Mouse (Mus musculus) midbrain, postnatal 0 days (tissue): ENCODE data around the gene Acad12. TPM values are rescaled to one million over a fixed set of nuclear protein-coding genes. Genes with fewer than 3 reads are reported as not detected.
"Not testable (repeated sequence)": the region's sequence is repeated elsewhere in the genome, so short reads cannot be mapped to it uniquely, and the experiment has no call there.

Source experiments
- ATAC-seq: fragments of 200-750 bp; cut with Nextera tagmentation; 2 replicates; pipeline ENCODE4 v1.8.0; 2017; ENCODE audit warnings: moderate number of reproducible peaks, mild to moderate bottlenecking, moderate TSS enrichment, moderate library complexity; ENCODE audit not compliant: low FRiP score
- DNase-seq: peaks from one replicate; pipeline ENCODE4 v3.0.0-alpha.2; 2015; ENCODE audit warnings: low spot score
- H3K27ac ChIP-seq: fragments of 300-500 bp; sonication (generic); 2 replicates; pipeline ENCODE4 v1.5.1; 2014; ENCODE audit warnings: low read depth, mild to moderate bottlenecking, low read length, mixed read lengths
- H3K27me3 ChIP-seq: fragments of 300-500 bp; sonication (generic); 2 replicates; pipeline ENCODE4 v1.6.1; 2014; ENCODE audit warnings: low read length, control low read depth, mixed read lengths; ENCODE audit not compliant: insufficient read depth
- H3K36me3 ChIP-seq: fragments of 300-500 bp; sonication (generic); 2 replicates; pipeline ENCODE4 v1.6.1; 2014; ENCODE audit warnings: low read length, control low read depth, mixed read lengths; ENCODE audit not compliant: insufficient read depth
- H3K4me1 ChIP-seq: fragments of 300-500 bp; sonication (generic); 2 replicates; pipeline ENCODE4 v1.6.1; 2014; ENCODE audit warnings: mild to moderate bottlenecking, control low read depth, antibody characterized with exemption, low read length, mixed read lengths; ENCODE audit not compliant: insufficient read depth
- H3K4me2 ChIP-seq: fragments of 300-500 bp; sonication (generic); 2 replicates; pipeline ENCODE4 v1.6.1; 2014; ENCODE audit warnings: low read depth, mild to moderate bottlenecking, low read length, mixed read lengths; ENCODE audit not compliant: poor library complexity, severe bottlenecking
- H3K4me3 ChIP-seq: fragments of 300-500 bp; sonication (generic); 2 replicates; pipeline ENCODE4 v1.5.1; 2014; ENCODE audit warnings: low read depth, mild to moderate bottlenecking, low read length, moderate library complexity
- H3K9ac ChIP-seq: fragments of 300-500 bp; sonication (generic); replicated peaks from 2 replicates; pipeline ENCODE4 v1.6.1; 2014; ENCODE audit warnings: mild to moderate bottlenecking, low read length, moderate library complexity, mixed read lengths; ENCODE audit not compliant: poor library complexity, severe bottlenecking
- H3K9me3 ChIP-seq: fragments of 300-500 bp; sonication (generic); 2 replicates; pipeline ENCODE4 v1.6.1; 2016; ENCODE audit warnings: low read length, control low read depth
- CTCF ChIP-seq: IDR thresholded peaks from 2 replicates; pipeline ENCODE4 v1.5.1; 2016; ENCODE audit warnings: antibody characterized with exemption, mild to moderate bottlenecking
- WGBS: fragments of 180-500 bp; shearing (Covaris S2); extraction: QIAGEN DNeasy Blood & Tissue Kit; methylation state at CpG from one replicate; pipeline ENCODE4 v1.1.7; 2014; 5-methylcytosine and 5-hydroxymethylcytosine counted together
- polyA plus RNA-seq: library from polyadenylated mRNA; unstranded; fragments of >200 nt; fragmentation: Nextera tagmentation; extraction: Ambion mirVana; gene quantifications from 2 replicates; pipeline ENCODE4 v1.2.1, GENCODE M21; 2015
- total RNA-seq: library from RNA; depleted of rRNA; stranded (reverse); fragments of >200 nt; gene quantifications from 2 replicates; pipeline ENCODE4 v1.2.3, GENCODE M21; 2014

Gene Acad12
- total and polyA plus RNA-seq, 2 experiments from 2014 or later: 2.1 TPM

- Histone ChIP-seq H3K36me3 (peaks cover 22% of the 10 kb centered on the region; the same call in 1 of the 2 replicates), H3K9ac (peak overlapping the region; percentile 95), H3K4me2 (peak overlapping the region; percentile 86), H3K4me3 (peak overlapping the region; percentile 99), H3K4me1 (peaks cover 6% of the 10 kb centered on the region), H3K27ac (no peak overlapping the region), H3K27me3 (no peaks in the 10 kb centered on the region), H3K9me3 (no peaks in the 10 kb centered on the region)
- TF ChIP-seq CTCF: no peak
- ATAC-seq: no peak
- WGBS: 74% methylated on average over 5 of the region's 5 CpGs
- DNase-seq: no peak
Measured at GRCm38 (mm10) chr5:121661494-121661893, 42.8 kb upstream of the Acad12 start.

DNA sequence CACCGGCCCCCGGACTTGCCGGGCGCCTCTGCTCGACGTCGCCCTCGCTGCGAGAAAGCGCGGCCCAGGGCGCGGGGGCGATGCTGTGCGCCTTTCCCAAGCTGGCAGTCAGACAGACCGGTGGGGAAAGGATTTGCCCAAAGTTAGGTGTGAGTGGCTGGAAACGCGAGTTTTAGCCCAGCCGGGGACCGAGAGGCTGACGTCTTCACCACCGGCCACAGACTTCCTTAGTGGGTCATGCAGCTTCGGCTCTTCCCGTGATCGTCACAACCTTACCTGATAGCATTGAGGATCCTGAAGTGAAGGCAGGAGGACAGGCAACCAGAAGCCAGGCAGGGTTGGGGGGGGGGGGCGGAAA lies 42.1 kb upstream of the Acad12 start:
- ATAC-seq: peak; percentile 24; the same call in 1 of the 2 replicates

GRCm38 (mm10) chr5:121660059-121660896 lies 41.5 kb upstream of the Acad12 start, which contains the start of the genes Acad10 and Brap:
Gene Acad10, minus strand, starts transcription at chr5:121660514.
Gene Brap, plus strand, starts transcription at chr5:121660563.
- no peaks in the 10 kb centered on the region for H3K27me3 ChIP-seq
- H3K27ac ChIP-seq: peak within 1 kb of the TSS; percentile 55
- peaks cover 17% of the 10 kb centered on the region; the same call in 1 of the 2 replicates for H3K36me3 ChIP-seq
- TF ChIP-seq CTCF: no peak
- 2% methylated on average over 81 of the region's 85 CpGs for WGBS
- H3K4me1 ChIP-seq: peaks cover 6% of the 10 kb centered on the region
- ATAC-seq (peak; percentile 87), DNase-seq (peak; percentile 94)
- H3K4me3 ChIP-seq: peak within 1 kb of the TSS; percentile 99
- no peaks in the 10 kb centered on the region for H3K9me3 ChIP-seq
- peak within 1 kb of the TSS; percentile 95 for H3K9ac ChIP-seq
- H3K4me2 ChIP-seq: peak within 1 kb of the TSS; percentile 86

More for the DNA sequence above, 42.1 kb upstream of the Acad12 start:
- no peak for DNase-seq
- Histone ChIP-seq H3K27me3 (no peaks in the 10 kb centered on the region), H3K4me3 (peak overlapping the region; percentile 99), H3K9me3 (no peaks in the 10 kb centered on the region), H3K9ac (peak overlapping the region; percentile 95), H3K27ac (peak overlapping the region; percentile 55; the same call in 1 of the 2 replicates), H3K4me1 (peaks cover 6% of the 10 kb centered on the region), H3K36me3 (peaks cover 17% of the 10 kb centered on the region; the same call in 1 of the 2 replicates), H3K4me2 (peak overlapping the region; percentile 86)
- 2% methylated on average over 26 of the region's 26 CpGs for WGBS
- TF ChIP-seq CTCF: no peak

GRCm38 (mm10) chr5:121657656-121658055 lies 38.9 kb upstream of the Acad12 start:
- not testable (repeated sequence) for ATAC-seq, DNase-seq, H3K4me3 ChIP-seq, H3K27ac ChIP-seq, H3K27me3 ChIP-seq, H3K4me2 ChIP-seq, H3K4me1 ChIP-seq, H3K36me3 ChIP-seq, H3K9ac ChIP-seq, H3K9me3 ChIP-seq
- WGBS: 90% methylated on average over 6 of the region's 6 CpGs

DNA sequence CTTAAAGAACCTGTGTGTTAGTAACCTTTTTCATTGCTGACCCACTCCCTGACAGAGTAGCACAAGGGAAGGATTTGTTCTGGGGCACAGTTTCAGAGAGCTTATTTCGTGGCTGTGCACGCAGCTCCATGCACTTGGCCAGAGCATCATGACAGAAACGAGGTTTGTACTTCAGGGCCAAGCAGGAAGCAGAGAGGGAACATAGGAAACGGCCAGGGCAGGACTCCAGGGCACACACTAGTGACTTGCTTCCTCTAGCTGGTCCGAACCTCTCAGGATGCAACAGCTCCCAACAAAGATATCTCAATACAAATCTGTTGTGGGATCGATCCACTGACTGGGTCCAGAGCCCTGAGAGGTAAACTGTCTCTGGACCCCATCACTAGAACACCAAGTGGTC lies 38.1 kb upstream of the Acad12 start:
- H3K4me3 ChIP-seq, H3K4me2 ChIP-seq, H3K9ac ChIP-seq, H3K27me3 ChIP-seq, H3K4me1 ChIP-seq, H3K36me3 ChIP-seq, H3K27ac ChIP-seq, H3K9me3 ChIP-seq, DNase-seq, ATAC-seq: not testable (repeated sequence)
- 79% methylated on average over 6 of the region's 6 CpGs for WGBS

DNA sequence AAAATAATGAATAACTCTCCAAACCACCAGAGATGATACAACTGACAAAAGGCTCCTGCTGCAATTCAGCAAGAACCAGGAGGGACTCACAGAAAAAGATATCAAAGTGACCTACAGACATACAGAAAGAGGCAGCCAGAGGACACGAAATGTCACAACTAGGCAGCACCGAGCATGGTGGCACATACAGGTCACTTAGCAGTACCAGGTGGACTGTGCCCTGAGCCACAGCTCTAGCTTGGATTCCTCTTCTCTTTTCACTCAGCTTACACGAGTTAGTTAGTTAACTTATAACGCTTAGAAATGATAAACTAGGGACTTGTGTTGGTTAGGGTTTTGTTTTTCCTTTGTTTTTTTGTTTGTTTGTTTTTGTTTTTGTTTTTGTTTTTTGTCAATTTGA lies 35.8 kb upstream of the Acad12 start:
- Histone ChIP-seq H3K27ac (no peak overlapping the region), H3K36me3 (no peaks in the 10 kb centered on the region), H3K27me3 (no peaks in the 10 kb centered on the region), H3K4me1 (no peaks in the 10 kb centered on the region), H3K9me3 (no peaks in the 10 kb centered on the region), H3K4me3 (no peak overlapping the region), H3K9ac (no peak overlapping the region), H3K4me2 (no peak overlapping the region)
- ATAC-seq (no peak), DNase-seq (no peak)
- TF ChIP-seq CTCF: no peak
- 83% methylated on average over 4 of the region's 4 CpGs for WGBS
